Mouse (Mus musculus) embryonic facial prominence, embryonic 13.5 days (tissue): ENCODE data around the gene Cmc4. TPM values are rescaled to one million over a fixed set of nuclear protein-coding genes. Genes with fewer than 3 reads are reported as not detected.

Experiments
- ATAC-seq: fragments of 200-750 bp; cut with Nextera tagmentation; 2 replicates; pipeline ENCODE4 v1.8.0; 2017; ENCODE audit warnings: low read depth; ENCODE audit not compliant: insufficient number of reproducible peaks, insufficient read depth, low FRiP score, low TSS enrichment
- H3K27ac ChIP-seq: fragments of 300-500 bp; sonication (generic); 2 replicates; pipeline ENCODE4 v1.5.1; 2015; ENCODE audit warnings: moderate library complexity, mild to moderate bottlenecking, inconsistent platforms
- H3K27me3 ChIP-seq: fragments of 300-500 bp; sonication (generic); 2 replicates; pipeline ENCODE4 v1.6.1; 2015; ENCODE audit warnings: mild to moderate bottlenecking, inconsistent platforms
- H3K36me3 ChIP-seq: fragments of 300-500 bp; sonication (generic); 2 replicates; pipeline ENCODE4 v1.6.1; 2015; ENCODE audit warnings: mild to moderate bottlenecking, inconsistent platforms
- H3K4me1 ChIP-seq: fragments of 300-500 bp; sonication (generic); 2 replicates; pipeline ENCODE4 v1.6.1; 2015; ENCODE audit warnings: inconsistent platforms
- H3K4me2 ChIP-seq: fragments of 300-500 bp; sonication (generic); 2 replicates; pipeline ENCODE4 v1.6.1; 2015; ENCODE audit warnings: moderate library complexity, mild to moderate bottlenecking, inconsistent platforms
- H3K4me3 ChIP-seq: fragments of 300-500 bp; sonication (generic); 2 replicates; pipeline ENCODE4 v1.5.1; 2015; ENCODE audit warnings: mild to moderate bottlenecking, inconsistent platforms
- H3K9ac ChIP-seq: fragments of 300-500 bp; sonication (generic); 2 replicates; pipeline ENCODE4 v1.6.1; 2015; ENCODE audit warnings: mild to moderate bottlenecking, inconsistent platforms
- H3K9me3 ChIP-seq: fragments of 300-500 bp; sonication (generic); 2 replicates; pipeline ENCODE4 v1.6.1; 2016; ENCODE audit warnings: inconsistent platforms
- polyA plus RNA-seq: library from polyadenylated mRNA; unstranded; fragments of >200 nt; fragmentation: Nextera tagmentation; extraction: Ambion mirVana; gene quantifications from 2 replicates; pipeline ENCODE4 v1.2.1, GENCODE M21; 2015

Gene Cmc4
- polyA plus RNA-seq, 1 experiment from 2014 or later = 30.8 TPM

GRCm38 (mm10) chrX:75370197-75370596 is 46.2 kb downstream of the Cmc4 start:
- H3K9ac ChIP-seq = no peak overlapping the region
- H3K9me3 ChIP-seq = no peaks in the 10 kb centered on the region
- H3K4me3 ChIP-seq = no peak overlapping the region
- no peaks in the 10 kb centered on the region for H3K36me3 ChIP-seq
- H3K27ac ChIP-seq = no peak overlapping the region
- H3K4me1 ChIP-seq = no peaks in the 10 kb centered on the region
- ATAC-seq = no peak
- H3K27me3 ChIP-seq = no peaks in the 10 kb centered on the region
- no peak overlapping the region for H3K4me2 ChIP-seq

Other genes with a start within 250 kb of the Cmc4 start
- 68.1 and 70.1 TPM in 2 replicates for gene Fundc2, start 34.2 kb downstream of the Cmc4 start, polyA plus RNA-seq
- gene F8, start 34.0 kb downstream of the Cmc4 start, polyA plus RNA-seq = 2.0 and 2.5 TPM in 2 replicates
- gene Mtcp1, start within 50 bp of the Cmc4 start, polyA plus RNA-seq = 10.8 and 11.7 TPM in 2 replicates
- gene Brcc3, start within 50 bp of the Cmc4 start, polyA plus RNA-seq = 58.9 and 60.9 TPM in 2 replicates
- 152 and 156 TPM in 2 replicates for gene Vbp1, start 97.7 kb upstream of the Cmc4 start, polyA plus RNA-seq
- 3.7 TPM in 2 replicates for gene Rab39b, start 161.6 kb upstream of the Cmc4 start, polyA plus RNA-seq